Mouse (Mus musculus) ES-CJ7 (cell line): Measurements from ENCODE around the gene Tdrd5.
A peak's percentile ranks its signal among the peaks of the same experiment; 100 is the strongest.

Experiments used
- DNase-seq: peaks from one replicate; pipeline ENCODE4 v3.0.0; 2011; ENCODE audit warnings: low read depth, low spot score

Tdrd5 gene

DNA sequence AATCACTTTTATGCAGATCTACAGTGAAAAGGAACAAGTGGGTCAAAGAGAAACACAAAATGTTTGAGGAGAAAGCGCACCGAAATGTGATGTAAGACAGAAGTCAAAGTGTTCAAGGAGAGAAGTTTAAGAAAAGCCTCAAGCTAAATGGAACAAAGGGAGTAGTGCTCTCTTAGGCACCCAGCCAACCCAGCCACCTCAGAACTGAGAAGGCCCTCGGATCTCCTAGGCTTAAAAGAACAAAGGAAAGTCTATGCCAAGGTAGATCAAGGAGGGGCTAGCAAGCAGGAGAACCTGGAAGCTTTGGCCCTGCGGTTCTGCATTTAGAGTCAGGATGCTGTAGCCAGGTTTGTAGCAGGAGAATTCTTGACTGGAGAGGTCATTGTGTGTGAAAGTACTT lies 48.6 kb downstream of the Tdrd5 start:
- DNase-seq, result no peak

DNA sequence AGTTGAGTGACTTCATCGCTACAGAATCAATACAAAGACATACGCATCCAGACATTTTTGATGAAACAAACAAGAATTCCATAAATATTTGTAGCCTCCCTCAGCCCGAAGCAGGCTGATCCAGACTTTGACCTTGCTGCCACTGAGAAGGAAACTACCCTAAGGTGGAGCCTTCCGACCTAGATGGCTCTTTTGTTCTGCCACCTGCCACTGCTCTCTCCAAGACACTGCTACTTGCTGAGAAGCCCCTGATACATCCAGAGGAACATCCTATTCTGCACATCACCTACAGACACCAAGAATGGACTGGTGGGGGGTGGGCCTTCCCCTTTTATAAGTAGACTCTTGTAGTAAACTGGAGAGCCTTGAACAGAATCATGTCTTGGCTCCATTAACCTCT lies 52.4 kb downstream of the Tdrd5 start:
- DNase-seq, result peak; percentile 63

GRCm38 (mm10) chr1:156247893-156248292 lies 55.6 kb downstream of the Tdrd5 start:
- no peak for DNase-seq

GRCm38 (mm10) chr1:156241713-156242348 lies 61.6 kb downstream of the Tdrd5 start:
- DNase-seq, result peak; percentile 83

DNA sequence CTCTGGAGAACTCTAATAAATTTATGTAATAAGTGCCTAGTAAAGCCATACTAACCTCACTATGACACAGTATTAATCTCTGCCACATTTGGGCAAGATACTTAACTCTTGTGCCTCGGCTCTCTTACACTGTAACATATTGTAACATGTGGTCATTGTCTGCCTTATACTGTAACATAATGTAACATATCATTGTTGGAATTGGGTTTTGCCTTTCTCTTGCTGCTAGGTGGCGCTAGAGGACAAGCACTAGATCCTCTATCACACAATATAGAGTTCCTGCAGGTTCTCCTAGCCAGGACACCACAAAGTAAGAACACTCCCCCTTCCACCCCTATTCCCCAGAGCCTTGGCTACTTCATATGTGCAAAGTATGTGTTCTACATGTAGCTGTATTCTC lies 62.4 kb downstream of the Tdrd5 start:
- DNase-seq, result peak; percentile 80

DNA sequence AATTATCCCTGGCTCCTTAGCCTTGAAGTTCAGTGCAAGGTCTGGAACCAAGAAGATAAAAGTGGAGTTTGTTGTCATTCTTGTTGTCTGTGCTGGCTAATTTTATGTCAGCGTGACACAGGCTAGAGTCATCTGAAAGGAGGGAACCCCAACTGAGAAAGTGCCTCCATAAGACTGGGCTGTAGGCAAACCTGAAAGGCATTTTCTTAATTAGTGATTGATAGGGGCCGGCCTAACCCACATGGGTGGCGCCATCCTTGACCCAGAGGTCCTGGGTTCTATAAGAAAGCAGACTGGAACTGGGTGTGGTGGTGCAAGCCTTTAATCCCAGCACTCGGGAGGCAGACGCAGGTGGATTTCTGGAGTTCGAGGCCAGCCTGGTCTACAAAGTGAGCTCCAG lies 72.3 kb downstream of the Tdrd5 start:
- DNase-seq, result no peak

- no peak for DNase-seq
These were observed 73.0 kb downstream of the Tdrd5 start for GRCm38 (mm10) chr1:156230339-156231089.

DNA sequence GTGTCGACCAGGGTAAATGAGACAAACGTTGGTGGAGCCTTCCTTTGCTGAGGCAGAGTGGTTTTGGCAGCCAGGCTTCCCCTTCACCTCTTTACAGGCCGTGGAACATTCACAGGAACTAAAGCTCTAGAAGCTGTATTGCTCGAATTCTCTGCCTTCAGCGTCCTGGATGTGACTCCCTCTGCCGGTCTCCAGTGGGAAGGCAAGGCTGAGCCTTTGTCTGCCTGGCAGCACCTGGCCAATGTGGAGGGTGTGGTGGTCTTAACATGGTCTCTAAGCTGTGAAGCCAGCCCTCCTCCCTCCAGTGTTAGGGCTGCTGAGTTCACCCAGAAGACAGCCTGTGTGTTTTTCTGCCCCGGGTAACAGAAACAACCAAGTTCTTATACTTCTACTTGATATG lies 74.0 kb downstream of the Tdrd5 start:
- peak; percentile 82 for DNase-seq

- DNase-seq, result no peak
These were observed 74.7 kb downstream of the Tdrd5 start for GRCm38 (mm10) chr1:156228728-156229127.

- DNase-seq, result no peak
These were observed 76.6 kb downstream of the Tdrd5 start for GRCm38 (mm10) chr1:156226903-156227302.

- no peak for DNase-seq
These were observed 81.1 kb downstream of the Tdrd5 start for GRCm38 (mm10) chr1:156222205-156223000.

- DNase-seq, result no peak
These were observed 82.1 kb downstream of the Tdrd5 start for GRCm38 (mm10) chr1:156221327-156221726.

GRCm38 (mm10) chr1:156218573-156218972 lies 84.9 kb downstream of the Tdrd5 start:
- DNase-seq, result no peak

- no peak for DNase-seq
These were observed 85.5 kb downstream of the Tdrd5 start for GRCm38 (mm10) chr1:156217941-156218340.

DNA sequence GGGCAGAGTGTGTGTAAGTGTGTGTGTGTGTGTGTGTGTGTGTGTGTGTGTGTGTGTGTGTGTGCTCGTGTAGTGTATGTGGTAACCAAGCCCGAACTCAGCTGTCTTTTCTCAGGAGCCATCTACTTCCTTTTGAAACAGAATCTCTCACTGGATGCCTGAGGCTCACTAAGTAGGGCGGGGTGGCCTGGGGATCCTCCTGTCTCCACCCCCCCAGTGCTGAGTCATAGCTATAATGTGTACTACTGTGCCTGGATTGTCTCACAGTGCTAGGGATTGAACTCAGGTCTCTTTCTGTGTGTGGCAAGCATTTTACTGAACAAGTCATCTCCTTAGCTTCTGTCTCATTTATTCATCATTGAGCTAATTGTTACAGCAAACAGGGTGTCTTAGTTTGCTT lies 86.1 kb downstream of the Tdrd5 start:
- DNase-seq, result peak; percentile 60

- no peak for DNase-seq
These were observed 87.2 kb downstream of the Tdrd5 start for GRCm38 (mm10) chr1:156216249-156216648.

GRCm38 (mm10) chr1:156214651-156215050 lies 88.8 kb downstream of the Tdrd5 start:
- DNase-seq, result no peak

DNA sequence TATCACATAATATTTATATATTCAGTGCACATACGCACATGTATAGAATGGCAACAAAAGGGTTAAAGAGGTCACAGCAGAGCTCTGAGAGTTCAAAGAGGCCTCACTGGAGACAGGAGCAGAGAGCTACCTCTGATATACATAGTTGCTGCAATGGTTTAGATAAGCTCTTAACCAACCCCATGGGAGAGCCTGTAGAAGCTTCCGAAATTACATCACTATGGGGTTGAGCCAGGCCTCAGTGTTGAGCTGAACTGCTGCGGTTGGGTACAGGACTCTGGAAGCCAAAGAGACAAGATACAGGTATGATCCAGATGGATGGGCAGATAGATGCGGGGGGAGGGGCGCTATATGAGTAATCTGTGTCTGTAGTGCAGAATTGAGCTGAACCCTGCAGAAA lies 90.5 kb downstream of the Tdrd5 start:
- DNase-seq, result no peak

DNA sequence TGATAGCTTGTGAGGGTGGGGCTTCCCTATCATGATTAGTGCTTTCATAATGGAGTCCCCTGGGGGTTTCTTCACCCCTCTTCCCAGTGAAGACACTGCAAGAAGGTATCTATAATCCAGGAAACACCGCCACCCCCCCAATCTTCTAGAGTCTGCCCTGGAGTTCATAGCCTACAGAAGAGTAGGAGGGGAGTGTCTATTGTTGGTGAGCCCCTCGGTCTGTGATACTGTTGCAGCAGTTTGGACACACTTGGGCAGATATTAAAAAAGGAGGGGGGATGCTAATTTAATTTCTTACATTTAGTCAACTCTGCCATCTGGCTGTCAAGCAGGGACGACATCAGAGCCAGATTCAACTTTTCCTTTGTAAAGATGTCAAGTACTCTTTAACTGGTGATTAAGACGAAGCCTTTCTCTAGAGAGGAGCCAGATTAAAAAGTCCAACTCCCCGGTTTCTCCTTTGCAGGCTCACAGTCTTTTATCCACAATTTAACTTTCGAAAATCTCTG lies 91.6 kb downstream of the Tdrd5 start:
- no peak for DNase-seq
